Mouse (Mus musculus) megakaryocyte progenitor cell, adult 5-6 weeks (primary cell): ENCODE data around the gene Map3k3. TPM values are rescaled to one million over a fixed set of nuclear protein-coding genes. Genes with fewer than 3 reads are reported as not detected.

ENCODE experiments used
- ATAC-seq: replicated peaks from 2 replicates; pipeline ENCODE4 v1.8.0; 2016; ENCODE audit warnings: mild to moderate bottlenecking, moderate TSS enrichment, inconsistent platforms; ENCODE audit not compliant: poor library complexity
- total RNA-seq, 2 experiments: library from RNA; stranded (forward) in 1 of 2; stranded (reverse) in 1 of 2; fragments of 157-497, 149-512 nt in 1 of 2; fragments of 200-1000 nt in 1 of 2; gene quantifications; 2 replicates each; pipeline versions ENCODE4 v1.2.3 to v1.2.4; 2015 to 2017

Map3k3 gene
- total RNA-seq (2015) (16.5 and 19.1 TPM in 2 replicates), total RNA-seq (2017) (23.8 and 31.4 TPM in 2 replicates)

DNA sequence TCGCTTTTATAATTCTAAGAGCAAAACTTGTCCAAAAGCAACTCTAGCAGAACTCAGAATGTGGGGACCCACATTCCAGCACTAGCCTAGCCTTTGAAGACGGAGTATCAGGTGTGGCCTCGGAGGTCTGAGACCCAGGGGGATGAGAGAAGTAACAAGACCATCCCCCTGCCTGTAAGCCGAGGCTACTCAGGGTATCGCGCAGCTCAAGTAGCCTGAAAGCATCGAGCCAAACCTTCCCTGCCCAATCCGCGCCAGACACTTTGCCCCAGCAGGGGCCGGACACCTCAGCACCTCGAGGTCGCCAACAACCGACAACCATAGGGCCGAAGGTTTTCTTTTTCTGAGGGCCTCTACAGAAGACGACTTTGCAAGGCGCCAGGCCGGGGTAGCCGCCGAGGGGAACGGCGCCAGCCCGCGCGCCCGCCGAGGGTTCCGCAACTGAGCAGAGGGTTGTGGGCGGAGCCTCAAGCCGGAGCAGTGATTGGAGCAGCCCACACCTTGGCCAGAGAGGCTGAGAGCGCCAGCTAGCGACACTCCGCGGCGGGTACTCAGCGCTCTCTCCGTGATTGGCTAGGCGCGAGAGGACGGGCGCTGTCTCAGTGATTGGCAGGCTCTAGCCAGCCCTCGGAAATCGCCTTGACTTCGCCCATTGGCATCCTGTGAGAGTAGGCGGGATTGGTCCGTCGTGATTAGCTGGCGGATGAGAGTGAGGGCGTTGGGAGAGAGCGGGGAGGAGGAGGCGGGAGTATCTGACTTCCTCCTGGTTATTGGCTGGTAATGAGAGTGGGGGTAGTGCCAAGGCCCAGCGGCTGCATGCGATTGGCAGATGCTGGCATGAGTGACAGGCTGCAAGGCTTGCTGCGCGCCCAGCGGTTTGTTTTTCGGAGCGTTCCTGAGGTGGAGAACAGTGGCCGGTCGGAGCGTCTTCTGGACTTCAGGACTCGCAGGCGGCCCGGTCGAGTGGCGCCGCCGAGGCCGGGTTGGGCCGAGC is at the start of gene Map3k3:
Gene Map3k3 (plus strand): TSS at position 906 of the 994 bp plus-strand sequence.
- ATAC-seq = peak; percentile 95

DNA sequence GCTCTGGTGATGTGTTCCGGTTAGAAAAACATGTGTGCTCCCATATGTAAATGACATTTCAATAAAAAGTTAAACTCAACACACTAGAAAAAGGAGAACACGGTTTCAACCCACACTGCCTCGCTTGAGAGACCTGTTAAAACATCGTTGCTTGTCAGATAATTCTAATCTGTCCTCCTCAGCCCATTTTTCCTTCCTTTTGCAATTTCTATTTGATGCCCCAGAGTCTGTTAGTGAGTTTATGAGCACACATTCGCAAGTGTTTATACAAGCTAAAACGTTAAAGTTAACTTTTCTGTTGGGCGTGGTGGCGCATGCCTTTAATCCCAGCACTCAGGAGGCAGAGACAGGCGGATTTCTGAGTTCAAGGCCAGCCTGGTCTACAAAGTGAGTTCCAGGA is 49.4 kb upstream of the Map3k3 start:
- ATAC-seq = no peak

GRCm38 (mm10) chr11:106036548-106037417 is 47.6 kb upstream of the Map3k3 start, which contains the start of gene Dcaf7:
Gene Dcaf7, plus strand, starts transcription at chr11:106036872.
- peak; percentile 91 for ATAC-seq

DNA sequence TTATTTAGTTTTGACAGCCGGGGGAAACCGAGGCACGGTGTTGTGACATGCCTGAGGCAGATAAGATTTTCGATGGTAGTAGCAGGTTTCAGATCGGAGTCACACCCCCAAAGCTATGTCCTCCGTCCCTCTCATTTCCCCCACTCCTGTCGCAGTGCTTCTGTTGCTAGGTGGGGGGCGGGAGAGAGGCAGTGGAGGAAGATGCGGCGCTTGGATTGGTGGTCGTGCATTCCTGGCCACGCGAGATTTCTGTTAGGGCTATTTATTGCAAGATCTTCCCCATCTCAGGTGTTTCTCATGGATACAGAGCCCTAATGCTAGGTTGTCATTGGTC is 47.0 kb upstream of the Map3k3 start:
- peak; percentile 45 for ATAC-seq

GRCm38 (mm10) chr11:106044349-106044748 is 40.1 kb upstream of the Map3k3 start:
- no peak for ATAC-seq

DNA sequence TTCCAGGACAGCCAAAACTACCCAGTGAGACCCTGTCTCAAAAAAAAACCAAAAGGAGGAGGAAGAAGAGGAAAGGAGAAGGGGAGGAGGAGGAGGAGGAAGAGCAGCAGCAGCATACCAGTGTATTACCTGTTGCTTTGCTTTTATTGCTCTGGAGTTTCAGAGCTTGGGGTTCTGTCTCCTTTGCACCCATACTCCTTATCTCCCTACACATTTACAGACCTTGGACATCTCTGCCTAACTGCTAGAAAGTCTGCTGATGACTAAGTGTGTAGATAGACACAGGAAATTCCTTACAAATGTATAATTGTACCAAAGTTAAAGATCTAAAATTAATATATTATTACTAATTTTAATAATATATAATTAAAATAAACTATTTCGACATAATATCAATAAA is 39.2 kb upstream of the Map3k3 start:
- no peak for ATAC-seq

GRCm38 (mm10) chr11:106045780-106046179 is 38.6 kb upstream of the Map3k3 start:
- no peak for ATAC-seq

DNA sequence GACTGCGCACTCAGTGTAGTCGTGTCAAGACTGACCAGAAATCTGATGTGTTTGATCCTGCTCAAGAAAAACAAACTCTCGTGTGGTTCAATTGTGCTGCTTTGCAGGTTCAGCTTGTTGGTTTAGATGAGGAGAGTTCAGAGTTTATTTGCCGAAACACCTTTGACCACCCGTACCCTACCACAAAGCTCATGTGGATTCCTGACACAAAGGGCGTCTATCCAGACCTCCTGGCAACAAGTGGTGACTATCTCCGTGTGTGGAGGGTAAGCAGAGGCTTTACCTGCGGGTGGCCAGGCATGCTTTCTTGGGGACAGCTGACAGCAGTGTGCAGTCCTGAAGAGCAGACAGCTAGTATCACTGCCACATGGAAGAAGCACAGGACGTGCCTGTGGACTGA is 37.8 kb upstream of the Map3k3 start:
- no peak for ATAC-seq

DNA sequence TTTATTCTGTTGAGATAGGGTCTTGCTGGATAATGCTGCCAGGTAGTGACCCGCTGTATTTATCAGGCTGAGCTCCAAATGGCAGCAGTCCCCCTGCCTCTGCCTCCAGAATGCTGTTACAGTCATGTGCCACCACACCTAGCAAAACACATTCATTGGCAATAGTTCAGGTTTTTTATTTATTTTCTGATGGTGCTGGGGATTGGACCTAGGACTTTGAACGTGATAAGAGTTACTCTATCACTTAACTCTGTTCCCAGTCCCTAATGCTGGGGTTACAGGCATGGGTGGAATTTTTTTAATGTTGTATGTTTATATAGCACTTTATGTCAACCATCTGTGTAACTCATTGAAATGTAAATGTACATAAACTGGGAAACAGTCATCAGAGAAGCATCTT is 30.5 kb upstream of the Map3k3 start:
- ATAC-seq = no peak

GRCm38 (mm10) chr11:106054600-106054999 is 29.8 kb upstream of the Map3k3 start:
- ATAC-seq = no peak

GRCm38 (mm10) chr11:106055341-106055740 is 29.1 kb upstream of the Map3k3 start:
- no peak for ATAC-seq

DNA sequence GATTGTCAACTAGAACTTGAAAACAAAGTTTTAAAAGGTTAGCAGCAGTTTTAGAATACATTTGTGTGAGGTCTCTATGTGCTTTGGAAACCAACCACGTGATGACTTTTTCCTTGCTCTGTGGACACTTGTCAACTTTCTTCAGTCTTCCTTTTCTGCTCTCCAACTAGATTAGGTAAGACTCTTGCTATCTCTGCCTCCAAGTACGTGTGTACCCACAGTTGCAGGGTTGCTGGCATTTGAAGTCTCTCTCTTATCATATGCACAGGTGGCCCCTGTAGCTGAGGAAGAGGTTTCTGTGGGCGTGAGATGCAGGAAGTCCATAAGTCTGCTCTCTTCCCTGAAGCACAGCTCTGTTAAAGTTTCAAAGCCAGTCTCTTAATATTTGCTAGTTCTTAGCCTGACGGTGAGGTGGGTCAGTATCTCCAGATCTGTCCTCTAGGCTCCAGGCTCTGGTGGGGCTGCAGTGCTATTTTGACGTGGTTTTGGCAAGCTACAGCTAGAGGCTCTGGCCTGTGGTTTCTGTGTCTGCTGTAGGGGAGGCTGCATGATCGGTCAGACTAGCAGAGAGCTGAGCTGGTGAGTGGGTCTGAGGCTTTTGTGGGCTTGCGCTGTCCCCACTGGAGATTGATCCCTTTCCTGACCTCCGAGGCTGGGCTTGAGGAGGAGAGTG is 27.5 kb upstream of the Map3k3 start:
- peak; percentile 94 for ATAC-seq

- ATAC-seq = no peak
Measured at GRCm38 (mm10) chr11:106058020-106058419, 26.4 kb upstream of the Map3k3 start.

GRCm38 (mm10) chr11:106060549-106060948 is 23.9 kb upstream of the Map3k3 start:
- no peak for ATAC-seq

GRCm38 (mm10) chr11:106061311-106061710 is 23.1 kb upstream of the Map3k3 start:
- ATAC-seq = no peak

GRCm38 (mm10) chr11:106063756-106064155 is 20.7 kb upstream of the Map3k3 start:
- no peak for ATAC-seq

GRCm38 (mm10) chr11:106065073-106065922 is 19.1 kb upstream of the Map3k3 start:
- ATAC-seq = peak; percentile 15

DNA sequence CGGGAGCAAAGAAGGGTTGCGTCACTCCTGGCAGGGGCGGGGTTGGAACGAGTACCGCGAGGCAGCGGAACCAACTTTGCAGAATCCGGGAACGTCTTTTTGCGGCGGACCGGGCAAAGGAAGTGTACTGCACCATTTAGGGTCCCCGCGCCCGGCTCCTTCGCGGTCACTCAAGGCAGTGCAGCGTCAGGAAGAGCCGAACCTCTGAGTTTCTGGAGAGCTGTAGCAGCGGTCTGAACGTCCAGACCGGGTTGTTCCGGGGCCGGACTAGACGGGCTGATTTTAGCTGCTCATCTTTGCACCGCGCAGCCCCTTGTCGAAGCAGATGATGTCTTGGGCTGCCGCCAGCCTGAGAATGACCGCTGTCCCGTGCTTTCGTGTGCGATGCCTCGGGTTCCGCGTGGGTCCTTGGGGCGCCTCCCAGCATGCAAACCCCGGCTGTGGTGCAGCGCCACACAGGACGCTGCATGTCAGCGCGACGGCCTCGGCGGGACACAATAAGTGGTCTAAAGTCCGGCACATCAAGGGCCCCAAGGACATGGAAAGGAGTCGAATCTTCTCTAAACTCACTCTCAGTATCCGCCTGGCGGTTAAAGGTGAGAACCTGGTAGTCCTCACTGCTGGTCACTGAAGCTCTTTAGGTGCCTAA is 18.4 kb upstream of the Map3k3 start, which contains the start of gene Taco1:
Gene Taco1 (plus strand): TSS at position 139 of the 649 bp plus-strand sequence.
- peak; percentile 95 for ATAC-seq

DNA sequence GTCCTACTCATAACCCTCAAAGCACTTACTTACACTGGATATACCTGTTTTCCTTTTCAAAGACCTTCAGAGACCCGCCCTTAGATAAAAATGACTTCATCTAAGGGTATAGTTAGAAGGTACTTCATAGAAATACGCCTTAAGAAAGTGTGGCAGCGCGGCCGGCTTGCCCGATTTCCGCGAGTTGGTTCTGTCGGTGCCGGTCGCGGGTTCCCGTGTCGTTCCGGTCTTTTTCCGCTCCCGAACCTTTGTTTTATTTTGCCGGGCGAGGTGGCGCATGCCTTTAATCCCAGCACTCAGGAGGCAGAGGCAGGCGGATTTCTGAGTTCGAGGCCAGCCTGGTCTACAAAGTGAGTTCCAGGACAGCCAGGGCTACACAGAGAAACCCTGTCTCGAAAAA is 17.8 kb upstream of the Map3k3 start:
- peak; percentile 18; the same call in 1 of the 2 replicates for ATAC-seq
